Mouse (Mus musculus): Measurements from ENCODE around the gene Setd6.

Setd6 gene

GRCm38 (mm10) chr8:95712395-95712794 is 3.3 kb upstream of the Setd6 start:
- DNase-seq = no peak

- DNase-seq = peak; percentile 81 to 88
These were observed 2.3 kb upstream of the Setd6 start for GRCm38 (mm10) chr8:95713100-95714010.

GRCm38 (mm10) chr8:95714367-95714766 is 1.3 kb upstream of the Setd6 start:
- DNase-seq = peak in 1 of 2 experiments; percentile 5

GRCm38 (mm10) chr8:95714837-95715413 is 756 bp upstream of the Setd6 start:
- peak in 1 of 2 experiments; percentile 24 for DNase-seq

- peak in 1 of 2 experiments; percentile 13 for DNase-seq
These were observed 1.1 kb downstream of the Setd6 start for GRCm38 (mm10) chr8:95716546-95717335.

GRCm38 (mm10) chr8:95727625-95728024 is 11.9 kb downstream of the Setd6 start:
- no peak for DNase-seq

- peak in 1 of 2 experiments; percentile 25 for DNase-seq
These were observed 22.9 kb downstream of the Setd6 start for GRCm38 (mm10) chr8:95738596-95738995.

GRCm38 (mm10) chr8:95741732-95742131 is 26.1 kb downstream of the Setd6 start:
- no peak for DNase-seq

GRCm38 (mm10) chr8:95748028-95748427 is 32.3 kb downstream of the Setd6 start:
- no peak for DNase-seq

GRCm38 (mm10) chr8:95751924-95752323 is 36.2 kb downstream of the Setd6 start:
- no peak for DNase-seq

GRCm38 (mm10) chr8:95760323-95760722 is 44.6 kb downstream of the Setd6 start:
- no peak for DNase-seq

- DNase-seq = no peak
These were observed 48.5 kb downstream of the Setd6 start for GRCm38 (mm10) chr8:95764133-95764532.

All from cerebellum, postnatal 10 days (tissue).